ENCODE assay signal across 8 mouse cellular contexts in genomic region chr11:80080381-80080825, GRCm38 (mm10). TPM values are rescaled to one million over a fixed set of nuclear protein-coding genes. Genes with fewer than 3 reads are reported as not detected.
DNase-seq lines count a peak whose midpoint lies in the region; ATAC-seq and TF ChIP-seq lines count a peak whose summit lies in the region.

No protein-coding gene starts in this region.

- peak overlapping the region; percentile 85 for H3K4me3 ChIP-seq in left cerebral cortex, adult 2 months
- peak overlapping the region; percentile 84 for H3K4me3 ChIP-seq in bone marrow macrophage, adult 2 months (ENCODE audit: insufficient read depth, low read length)
- peak overlapping the region; percentile 97 for H3K4me3 ChIP-seq in limb, embryonic 15.5 days
- H3K4me3 ChIP-seq in neural tube, embryonic 13.5 days: peak overlapping the region; percentile 93

- H3K4me1 ChIP-seq in bone marrow macrophage, adult 2 months (ENCODE audit: control insufficient read depth, insufficient read depth, low read length): peaks cover 27% of the 10 kb centered on the region
- peaks cover 16% of the 10 kb centered on the region for H3K4me1 ChIP-seq in limb, embryonic 15.5 days
- peaks cover 17% of the 10 kb centered on the region for H3K4me1 ChIP-seq in neural tube, embryonic 13.5 days (replicated peaks)

- whole genome bisulfite sequencing in limb, embryonic 15.5 days: under 1% methylated on average over 32 of the region's 32 CpGs
- WGBS in neural tube, embryonic 13.5 days: under 1% methylated on average over 21 of the region's 32 CpGs

- ATAC-seq in limb, embryonic 15.5 days (ENCODE audit: insufficient number of reproducible peaks, low FRiP score, low TSS enrichment, low read depth): peak; percentile 56
- ATAC-seq in neural tube, embryonic 13.5 days (ENCODE audit: low read depth): peak; percentile 51

- peak in 1 of 2 experiments; percentile 28 for DNase-seq in left cerebral cortex, adult 2 months (ENCODE audit: extremely low spot score in 1 of 2, low spot score in 2 of 2)
- no peak for DNase-seq in left cerebral cortex, postnatal 4 days
- peak; percentile 20 to 40 for DNase-seq in gastrocnemius, postnatal 4 days (ENCODE audit: low spot score in 2 of 2)
- DNase-seq in left cerebral cortex, postnatal 25 days (ENCODE audit: low spot score in 2 of 2): no peak
- DNase-seq in left cerebral cortex, adult 11 months (ENCODE audit: low spot score): no peak

- peak overlapping the region; percentile 61 for H3K4me2 ChIP-seq in limb, embryonic 15.5 days
- H3K4me2 ChIP-seq in neural tube, embryonic 13.5 days: peak overlapping the region; percentile 79

- no peaks in the 10 kb centered on the region for H3K9me3 ChIP-seq in limb, embryonic 15.5 days
- H3K9me3 ChIP-seq in neural tube, embryonic 13.5 days: no peaks in the 10 kb centered on the region

- intact Hi-C loops in left cerebral cortex, adult 2 months (cut with DNase I): no loop called here
- intact Hi-C loops in left cerebral cortex, postnatal 4 days (cut with DNase I): no loop called here
- intact Hi-C loops in left cerebral cortex, postnatal 25 days (cut with DNase I): loop anchor here (5.0 kb wide), 1 partner anchor 38 kb away; no protein-coding TSS in a partner anchor

- no peak for TF ChIP-seq CTCF in left cerebral cortex, adult 2 months (IDR thresholded peaks at IDR 0.05)
- no peak for TF ChIP-seq CTCF in bone marrow macrophage, adult 2 months (IDR thresholded peaks at IDR 0.05; ENCODE audit: low read depth, low read length)

- no peak for TF ChIP-seq POLR2A in bone marrow macrophage, adult 2 months (IDR thresholded peaks at IDR 0.05; ENCODE audit: borderline replicate concordance, low read depth, low read length)

- H3K27ac ChIP-seq in left cerebral cortex, adult 2 months: peak overlapping the region; percentile 80
- H3K27ac ChIP-seq in bone marrow macrophage, adult 2 months (ENCODE audit: insufficient read depth, low read depth, low read length): peak overlapping the region; percentile 93
- peak overlapping the region; percentile 96 for H3K27ac ChIP-seq in limb, embryonic 15.5 days
- H3K27ac ChIP-seq in neural tube, embryonic 13.5 days (replicated peaks): peak overlapping the region; percentile 88

- H3K36me3 ChIP-seq in limb, embryonic 15.5 days: no peaks in the 10 kb centered on the region
- no peaks in the 10 kb centered on the region for H3K36me3 ChIP-seq in neural tube, embryonic 13.5 days

- H3K9ac ChIP-seq in limb, embryonic 15.5 days: peak overlapping the region; percentile 95
- H3K9ac ChIP-seq in neural tube, embryonic 13.5 days: peak overlapping the region; percentile 92

- no peaks in the 10 kb centered on the region for H3K27me3 ChIP-seq in limb, embryonic 15.5 days
- no peaks in the 10 kb centered on the region for H3K27me3 ChIP-seq in neural tube, embryonic 13.5 days

RNA-seq across cellular contexts. Expression of gene Crlf3, which starts 0.4 kb away (rescaled TPM):
- 10 to 100 TPM; 12.3 to 15.4 TPM for total RNA-seq in left cerebral cortex, adult 2 months (2021)
- 10 to 100 TPM; 13.1 to 14.5 TPM for total RNA-seq in left cerebral cortex, postnatal 4 days (2021)
- polyA plus RNA-seq in bone marrow macrophage, adult 2 months (2012; ENCODE audit: insufficient read depth, insufficient read length, missing spikeins): 81.6 and 84.6 TPM in 2 replicates
- total RNA-seq in gastrocnemius, postnatal 4 days (2021): 10 to 100 TPM; 22.4 to 26.0 TPM
- polyA plus RNA-seq in limb, embryonic 15.5 days (2015; fragmentation: Nextera tagmentation; extraction: Ambion mirVana): 44.2 and 44.4 TPM in 2 replicates
- 17.7 and 19.9 TPM in 2 replicates for polyA plus RNA-seq in neural tube, embryonic 13.5 days (2015; fragmentation: Nextera tagmentation; extraction: Ambion mirVana)
- total RNA-seq in left cerebral cortex, postnatal 25 days (2021): 10 to 100 TPM; 12.2 to 13.4 TPM

RNA-seq across cellular contexts. Expression of gene Atad5, which starts 8.8 kb away (rescaled TPM):
- total RNA-seq in left cerebral cortex, adult 2 months (2021): 1 to 10 TPM; 3.1 to 3.6 TPM
- 1 to 10 TPM; 8.0 to 8.9 TPM for total RNA-seq in left cerebral cortex, postnatal 4 days (2021)
- polyA plus RNA-seq in bone marrow macrophage, adult 2 months (2012; ENCODE audit: insufficient read depth, insufficient read length, missing spikeins): 6.6 and 6.7 TPM in 2 replicates
- total RNA-seq in gastrocnemius, postnatal 4 days (2021): 1 to 10 TPM; 6.6 to 7.2 TPM
- polyA plus RNA-seq in limb, embryonic 15.5 days (2015; fragmentation: Nextera tagmentation; extraction: Ambion mirVana): 8.7 and 9.3 TPM in 2 replicates
- polyA plus RNA-seq in neural tube, embryonic 13.5 days (2015; fragmentation: Nextera tagmentation; extraction: Ambion mirVana): 4.7 and 5.5 TPM in 2 replicates
- 1 to 10 TPM; 2.7 to 3.3 TPM for total RNA-seq in left cerebral cortex, postnatal 25 days (2021)

Comparison
In these comparisons a context has a peak if more than half of its experiments do, and no peak if none do; other contexts are left out.
1. DNase-seq: peak in gastrocnemius, postnatal 4 days (2 of 2); none in left cerebral cortex, postnatal 4 days (single experiment), left cerebral cortex, postnatal 25 days (0 of 2) and left cerebral cortex, adult 11 months (single experiment).
2. Peak in every context shown above with its lines, with median percentiles within 50 percentile points of each other: H3K27ac ChIP-seq and H3K4me3 ChIP-seq.